ENCODE assay signal across 8 mouse cellular contexts in genomic region chr4:148166986-148167385, GRCm38 (mm10). TPM values are rescaled to one million over a fixed set of nuclear protein-coding genes. Genes with fewer than 3 reads are reported as not detected.
A peak's percentile ranks its signal among the peaks of the same experiment; 100 is the strongest.
DNase-seq lines count a peak whose midpoint lies in the region; ATAC-seq lines count a peak whose summit lies in the region.

No protein-coding gene starts in this region.

- no peaks in the 10 kb centered on the region for H3K36me3 ChIP-seq in embryonic facial prominence, embryonic 11.5 days (replicated peaks; ENCODE audit: control insufficient read depth, insufficient read depth, low read depth, low read length)

- 0 out of 2 replicates have a peak overlapping the region, but pooled peaks have one; percentile 5 for H3K4me3 ChIP-seq in embryonic facial prominence, embryonic 11.5 days (ENCODE audit: low read depth, low read length)

- H3K27ac ChIP-seq in embryonic facial prominence, embryonic 11.5 days (replicated peaks; ENCODE audit: low read depth, low read length) = no peak overlapping the region

- H3K4me2 ChIP-seq in embryonic facial prominence, embryonic 11.5 days (ENCODE audit: low read depth, low read length) = no peak overlapping the region

- H3K9me3 ChIP-seq in embryonic facial prominence, embryonic 11.5 days (replicated peaks; ENCODE audit: control insufficient read depth, low read length) = no peaks in the 10 kb centered on the region

- no peak for ATAC-seq in embryonic facial prominence, embryonic 11.5 days (replicated peaks; ENCODE audit: insufficient number of reproducible peaks, low FRiP score, low TSS enrichment, low read depth)

- H3K9ac ChIP-seq in embryonic facial prominence, embryonic 11.5 days (replicated peaks; ENCODE audit: low read length) = no peak overlapping the region

- peaks cover 50% of the 10 kb centered on the region for H3K27me3 ChIP-seq in embryonic facial prominence, embryonic 11.5 days (ENCODE audit: control insufficient read depth, insufficient read depth, low read length)

- intact Hi-C loops in heart, postnatal 14 days (cut with DNase I) = loop anchor here (1.0 to 5.0 kb wide), 2 partner anchors 53 to 440 kb away; no protein-coding TSS in a partner anchor

- DNase-seq in ES-CJ7 (ENCODE audit: low read depth, low spot score) = peak; percentile 72
- peak; percentile 85 for DNase-seq in adrenal gland, postnatal 14 days
- peak; percentile 69 for DNase-seq in embryonic facial prominence, embryonic 11.5 days (ENCODE audit: low spot score)
- DNase-seq in heart, postnatal 14 days = peak; percentile 72 to 82
- peak; percentile 71 for DNase-seq in layer of hippocampus, adult 9-11 months
- DNase-seq in lung, postnatal 36 days = peak; percentile 84
- DNase-seq in right cerebral cortex, postnatal 14 days = peak; percentile 83
- DNase-seq in frontal cortex, postnatal 10 days (ENCODE audit: low spot score in 2 of 2) = no peak

- H3K4me1 ChIP-seq in embryonic facial prominence, embryonic 11.5 days (ENCODE audit: control insufficient read depth, insufficient read depth, low read length) = no peaks in the 10 kb centered on the region; the same call in 1 of the 2 replicates

- 23% methylated on average over 4 of the region's 4 CpGs for WGBS in embryonic facial prominence, embryonic 11.5 days

RNA-seq across cellular contexts. Expression of gene Fbxo2, which starts 6.6 kb away (rescaled TPM):
- 3.3 and 3.9 TPM in 2 replicates for total RNA-seq in adrenal gland, postnatal 14 days (2021)
- polyA plus RNA-seq in embryonic facial prominence, embryonic 11.5 days (2014; fragmentation: Nextera tagmentation; extraction: Ambion mirVana) = 1.5 and 1.9 TPM in 2 replicates
- total RNA-seq in heart, postnatal 14 days (2021) = not detected

RNA-seq across cellular contexts. Expression of gene Fbxo44, which starts 6.7 kb away (rescaled TPM):
- 6.7 and 9.1 TPM in 2 replicates for total RNA-seq in adrenal gland, postnatal 14 days (2021)
- 24.0 and 25.1 TPM in 2 replicates for polyA plus RNA-seq in embryonic facial prominence, embryonic 11.5 days (2014; fragmentation: Nextera tagmentation; extraction: Ambion mirVana)
- 10 to 100 TPM in 1 of 2 experiments, 1 to 10 TPM in 1; 9.9 to 11.0 TPM for total RNA-seq in heart, postnatal 14 days (2021)

RNA-seq across cellular contexts. Expression of gene Fbxo6, which starts 15.0 kb away (rescaled TPM):
- total RNA-seq in adrenal gland, postnatal 14 days (2021) = 30.7 and 31.0 TPM in 2 replicates
- 9.8 and 11.3 TPM in 2 replicates for polyA plus RNA-seq in embryonic facial prominence, embryonic 11.5 days (2014; fragmentation: Nextera tagmentation; extraction: Ambion mirVana)
- total RNA-seq in heart, postnatal 14 days (2021) = 10 to 100 TPM; 28.3 to 30.6 TPM

RNA-seq across cellular contexts. Expression of gene Draxin, which starts 36.5 kb away (rescaled TPM):
- total RNA-seq in adrenal gland, postnatal 14 days (2021) = 0.11 and 0.38 TPM in 2 replicates
- polyA plus RNA-seq in embryonic facial prominence, embryonic 11.5 days (2014; fragmentation: Nextera tagmentation; extraction: Ambion mirVana) = 1.2 and 2.2 TPM in 2 replicates
- total RNA-seq in heart, postnatal 14 days (2021) = under 1 TPM; 0.05 to 0.07 TPM

RNA-seq across cellular contexts. Expression of gene Mad2l2, which starts 36.8 kb away (rescaled TPM):
- 20.0 and 21.2 TPM in 2 replicates for total RNA-seq in adrenal gland, postnatal 14 days (2021)
- polyA plus RNA-seq in embryonic facial prominence, embryonic 11.5 days (2014; fragmentation: Nextera tagmentation; extraction: Ambion mirVana) = 75.3 and 83.4 TPM in 2 replicates
- total RNA-seq in heart, postnatal 14 days (2021) = 10 to 100 TPM; 11.5 to 12.5 TPM

Comparison
In these comparisons a context has a peak if more than half of its experiments do, and no peak if none do; other contexts are left out.
1. DNase-seq: peak in ES-CJ7 (single experiment), adrenal gland, postnatal 14 days (single experiment), embryonic facial prominence, embryonic 11.5 days (single experiment), heart, postnatal 14 days (2 of 2), layer of hippocampus, adult 9-11 months (single experiment), lung, postnatal 36 days (single experiment) and right cerebral cortex, postnatal 14 days (single experiment); none in frontal cortex, postnatal 10 days (0 of 2).